Comparison of ENCODE assay signal across 8 mouse cellular contexts in the genomic region with DNA sequence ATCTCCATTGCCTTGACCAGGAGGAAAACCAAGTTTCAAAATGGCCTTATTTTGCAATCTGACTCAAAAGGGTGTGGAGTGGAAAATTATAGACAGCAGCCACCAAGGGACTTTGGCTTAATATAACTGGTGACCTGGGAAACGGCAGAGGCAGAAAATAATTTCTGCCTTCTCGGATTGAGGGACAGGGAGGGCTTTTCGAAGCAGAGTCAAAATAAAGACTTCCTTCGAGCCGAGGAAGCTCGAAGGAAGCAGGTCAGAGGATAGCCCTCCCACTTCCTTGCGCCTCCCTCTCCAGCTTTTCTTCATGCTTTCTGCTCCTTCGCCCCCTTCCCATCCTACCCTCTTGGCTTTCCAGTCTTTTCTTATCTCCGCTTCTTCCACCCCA.
DNase-seq lines count a peak whose midpoint lies in the region; ATAC-seq and TF ChIP-seq lines count a peak whose summit lies in the region.

No protein-coding gene starts in this region.

- no peak for TF ChIP-seq POLR2A in thymus, adult 2 months (IDR thresholded peaks at IDR 0.05; ENCODE audit: control insufficient read depth, extremely low read depth, insufficient read depth, low read length, poor library complexity)

- peak overlapping the region; percentile 47; the same call in 1 of the 2 replicates for H3K9ac ChIP-seq in forebrain, embryonic 16.5 days (replicated peaks; ENCODE audit: low read depth, low read length)
- peak overlapping the region; percentile 27; the same call in 1 of the 2 replicates for H3K9ac ChIP-seq in intestine, embryonic 15.5 days

- intact Hi-C loops in gastrocnemius, adult 2 months (cut with DNase I) = loop anchor here (2.0 kb wide), 1 partner anchor 39 kb away; no protein-coding TSS in a partner anchor

- H3K9me3 ChIP-seq in forebrain, embryonic 16.5 days (ENCODE audit: control insufficient read depth, low read length) = no peaks in the 10 kb centered on the region
- no peaks in the 10 kb centered on the region for H3K9me3 ChIP-seq in intestine, embryonic 15.5 days

- H3K27ac ChIP-seq in gastrocnemius, adult 2 months = peak overlapping the region; percentile 92
- no peak overlapping the region for H3K27ac ChIP-seq in forebrain, embryonic 16.5 days (ENCODE audit: low read length)
- peak overlapping the region; percentile 91 for H3K27ac ChIP-seq in intestine, embryonic 15.5 days
- no peak overlapping the region for H3K27ac ChIP-seq in thymus, adult 2 months (ENCODE audit: control insufficient read depth, insufficient read depth, low read length)

- peaks cover 17% of the 10 kb centered on the region for H3K4me1 ChIP-seq in forebrain, embryonic 16.5 days (replicated peaks; ENCODE audit: control insufficient read depth, insufficient read depth, low read length)
- peaks cover 24% of the 10 kb centered on the region for H3K4me1 ChIP-seq in intestine, embryonic 15.5 days (replicated peaks)
- peaks cover 7% of the 10 kb centered on the region; the same call in 1 of the 2 replicates for H3K4me1 ChIP-seq in thymus, adult 2 months (replicated peaks; ENCODE audit: control insufficient read depth, insufficient read depth, low read length)

- no peak for DNase-seq in gastrocnemius, adult 2 months
- DNase-seq in gastrocnemius, postnatal 25 days = no peak
- DNase-seq in lung, postnatal 25 days (ENCODE audit: low spot score) = peak; percentile 39
- DNase-seq in thymus, postnatal 10 days (ENCODE audit: low spot score in 2 of 2) = no peak
- DNase-seq in c-Kit-positive CD71-positive TER-119-positive erythroid progenitor cells, embryonic 14.5 days (ENCODE audit: low spot score) = no peak
- no peak for DNase-seq in thymus, adult 2 months

- H3K36me3 ChIP-seq in forebrain, embryonic 16.5 days (ENCODE audit: control insufficient read depth, insufficient read depth) = no peaks in the 10 kb centered on the region
- no peaks in the 10 kb centered on the region for H3K36me3 ChIP-seq in intestine, embryonic 15.5 days
- no peaks in the 10 kb centered on the region for H3K36me3 ChIP-seq in thymus, adult 2 months (ENCODE audit: control insufficient read depth, insufficient read depth, low read length)

- H3K27me3 ChIP-seq in forebrain, embryonic 16.5 days (replicated peaks; ENCODE audit: control insufficient read depth, insufficient read depth, low read length) = no peaks in the 10 kb centered on the region; the same call in 1 of the 2 replicates
- H3K27me3 ChIP-seq in intestine, embryonic 15.5 days (replicated peaks) = no peaks in the 10 kb centered on the region
- H3K27me3 ChIP-seq in thymus, adult 2 months (ENCODE audit: control insufficient read depth, insufficient read depth, low read length) = no peaks in the 10 kb centered on the region

- 8% methylated on average over 9 of the region's 9 CpGs for WGBS in forebrain, embryonic 16.5 days
- 18% methylated on average over 9 of the region's 9 CpGs for WGBS in intestine, embryonic 15.5 days
- WGBS in thymus, adult 2 months = 52% methylated on average over 9 of the region's 9 CpGs

- no peak for TF ChIP-seq CTCF in gastrocnemius, adult 2 months (IDR thresholded peaks at IDR 0.05)
- no peak for TF ChIP-seq CTCF in thymus, adult 2 months (IDR thresholded peaks at IDR 0.05; ENCODE audit: borderline replicate concordance, control insufficient read depth, extremely low read depth, insufficient read depth, low read length, poor library complexity)

- H3K4me2 ChIP-seq in forebrain, embryonic 16.5 days (ENCODE audit: low read length) = peak overlapping the region; percentile 72
- H3K4me2 ChIP-seq in intestine, embryonic 15.5 days (replicated peaks) = peak overlapping the region; percentile 64

- peak overlapping the region; percentile 77 for H3K4me3 ChIP-seq in gastrocnemius, adult 2 months
- H3K4me3 ChIP-seq in forebrain, embryonic 16.5 days (replicated peaks; ENCODE audit: low read length) = peak overlapping the region; percentile 1; the same call in 1 of the 2 replicates
- H3K4me3 ChIP-seq in intestine, embryonic 15.5 days (replicated peaks) = no peak overlapping the region
- H3K4me3 ChIP-seq in thymus, adult 2 months (ENCODE audit: control insufficient read depth, insufficient read depth, low read length) = no peak overlapping the region

- ATAC-seq in forebrain, embryonic 16.5 days = no peak
- ATAC-seq in intestine, embryonic 15.5 days = peak; percentile 8; the same call in 1 of the 2 replicates

Comparison
In these comparisons a context has a peak if more than half of its experiments do, and no peak if none do; other contexts are left out.
1. H3K27ac ChIP-seq: peak in gastrocnemius, adult 2 months (single experiment) and intestine, embryonic 15.5 days (single experiment); none in forebrain, embryonic 16.5 days (single experiment) and thymus, adult 2 months (single experiment).
2. H3K4me3 ChIP-seq: peak in gastrocnemius, adult 2 months (single experiment) and forebrain, embryonic 16.5 days (single experiment); none in intestine, embryonic 15.5 days (single experiment) and thymus, adult 2 months (single experiment).